Mouse (Mus musculus) embryonic facial prominence, embryonic 11.5 days (tissue): ENCODE data around the gene Bsnd. TPM values are rescaled to one million over a fixed set of nuclear protein-coding genes. Genes with fewer than 3 reads are reported as not detected.
A peak's percentile ranks its signal among the peaks of the same experiment; 100 is the strongest.

Source experiments
- ATAC-seq: fragments of 200-750 bp; cut with Nextera tagmentation; replicated peaks from 2 replicates; pipeline ENCODE4 v1.8.0; 2017; ENCODE audit warnings: low read depth; ENCODE audit not compliant: insufficient number of reproducible peaks, low FRiP score, low TSS enrichment
- DNase-seq: peaks from one replicate; pipeline ENCODE4 v3.0.0-alpha.2; 2015; ENCODE audit warnings: low spot score
- H3K27ac ChIP-seq: fragments of 300-500 bp; sonication (generic); replicated peaks from 2 replicates; pipeline ENCODE4 v1.5.1; 2014; ENCODE audit warnings: mild to moderate bottlenecking, low read depth, low read length, control low read depth
- H3K27me3 ChIP-seq: fragments of 300-500 bp; sonication (generic); 2 replicates; pipeline ENCODE4 v1.6.1; 2014; ENCODE audit warnings: mild to moderate bottlenecking, low read length, moderate library complexity, mixed read lengths; ENCODE audit not compliant: control insufficient read depth, insufficient read depth
- H3K36me3 ChIP-seq: fragments of 300-500 bp; sonication (generic); replicated peaks from 2 replicates; pipeline ENCODE4 v1.6.1; 2014; ENCODE audit warnings: low read depth, mild to moderate bottlenecking, low read length, moderate library complexity, mixed read lengths; ENCODE audit not compliant: control insufficient read depth, insufficient read depth
- H3K4me1 ChIP-seq: fragments of 300-500 bp; sonication (generic); 2 replicates; pipeline ENCODE4 v1.6.1; 2014; ENCODE audit warnings: low read length, mixed read lengths; ENCODE audit not compliant: control insufficient read depth, insufficient read depth
- H3K4me2 ChIP-seq: fragments of 300-500 bp; sonication (generic); 2 replicates; pipeline ENCODE4 v1.6.1; 2014; ENCODE audit warnings: low read depth, mild to moderate bottlenecking, control low read depth, low read length, moderate library complexity
- H3K4me3 ChIP-seq: fragments of 300-500 bp; sonication (generic); 2 replicates; pipeline ENCODE4 v1.5.1; 2014; ENCODE audit warnings: low read depth, low read length, control low read depth
- H3K9ac ChIP-seq: fragments of 300-500 bp; sonication (generic); replicated peaks from 2 replicates; pipeline ENCODE4 v1.6.1; 2014; ENCODE audit warnings: mild to moderate bottlenecking, control low read depth, low read length
- H3K9me3 ChIP-seq: fragments of 300-500 bp; sonication (generic); replicated peaks from 2 replicates; pipeline ENCODE4 v1.6.1; 2016; ENCODE audit warnings: mild to moderate bottlenecking, low read length, inconsistent platforms, mixed read lengths; ENCODE audit not compliant: control insufficient read depth
- WGBS: fragments of 180-500 bp; shearing (Covaris S2); extraction: QIAGEN DNeasy Blood & Tissue Kit; methylation state at CpG from one replicate; pipeline ENCODE4 v1.1.7; 2014; 5-methylcytosine and 5-hydroxymethylcytosine counted together
- polyA plus RNA-seq: library from polyadenylated mRNA; unstranded; fragments of >200 nt; fragmentation: Nextera tagmentation; extraction: Ambion mirVana; gene quantifications from 2 replicates; pipeline ENCODE4 v1.2.1, GENCODE M21; 2014

Bsnd gene
- polyA plus RNA-seq, 1 experiment from 2014 or later, result not detected

DNA sequence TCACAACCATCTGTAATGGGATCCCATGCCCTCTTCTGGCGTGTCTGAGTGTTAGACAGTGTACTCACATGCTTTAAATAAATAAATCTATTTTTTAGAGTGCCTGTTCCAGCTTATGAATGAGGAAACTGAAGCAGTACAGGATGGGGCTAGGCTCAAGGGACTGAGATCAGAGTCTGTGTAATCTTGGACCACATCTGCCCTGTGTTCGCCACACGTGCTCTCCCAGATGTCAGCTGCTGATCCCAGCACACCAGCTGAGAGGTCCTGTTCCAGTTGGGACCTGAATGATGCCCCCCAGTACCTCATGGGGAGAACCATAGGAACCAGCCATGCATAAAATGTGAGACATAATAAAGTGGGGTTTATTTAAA, 6.4 kb upstream of the Bsnd start:
- DNase-seq (no peak), ATAC-seq (peak; percentile 49; the same call in 1 of the 2 replicates)
- H3K9me3 ChIP-seq, result no peaks in the 10 kb centered on the region

DNA sequence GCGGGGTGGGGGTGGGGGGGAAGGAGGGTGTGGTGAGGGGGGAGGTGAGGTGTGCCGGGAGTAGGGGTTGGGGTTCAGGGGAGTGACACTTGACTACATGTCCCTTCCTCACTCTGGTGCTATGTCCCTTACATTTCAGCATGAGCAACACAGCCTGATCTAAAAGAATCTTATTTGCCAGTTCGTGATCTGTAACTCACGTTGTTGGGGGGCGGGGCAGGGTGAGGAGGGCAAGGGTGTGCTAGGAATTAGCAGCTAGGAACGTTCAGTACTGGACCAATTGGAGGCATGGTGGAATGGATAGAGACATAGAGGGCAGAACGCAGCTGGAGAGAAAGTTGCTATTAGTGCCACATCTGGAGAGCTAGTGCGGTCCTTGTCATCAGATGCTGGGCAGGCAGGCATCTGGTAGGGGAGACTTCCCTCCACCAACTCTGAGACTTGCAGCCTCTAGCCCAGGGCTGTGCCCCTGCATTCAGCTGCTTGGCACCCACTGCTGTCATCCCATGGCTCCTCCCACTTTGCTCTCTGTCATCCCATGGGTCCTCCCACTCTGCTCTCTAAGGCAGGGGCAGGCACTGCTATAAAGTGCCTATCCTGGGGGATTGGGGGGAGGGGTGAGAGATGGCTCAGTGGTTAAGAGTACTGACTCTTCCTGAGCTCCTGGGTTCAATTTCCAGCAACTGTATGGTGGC, 5.8 kb upstream of the Bsnd start:
- Histone ChIP-seq H3K36me3 (no peaks in the 10 kb centered on the region), H3K4me3 (no peak overlapping the region), H3K4me2 (no peak overlapping the region), H3K9ac (no peak overlapping the region), H3K27ac (no peak overlapping the region), H3K27me3 (no peaks in the 10 kb centered on the region), H3K4me1 (peaks cover 2% of the 10 kb centered on the region), H3K9me3 (no peaks in the 10 kb centered on the region)
- ATAC-seq (peak; percentile 21; the same call in 1 of the 2 replicates), DNase-seq (peak; percentile 32)
- 58% methylated on average over 8 of the region's 8 CpGs for WGBS

More for the DNA sequence above, 6.4 kb upstream of the Bsnd start:
- Histone ChIP-seq H3K27me3 (no peaks in the 10 kb centered on the region), H3K36me3 (no peaks in the 10 kb centered on the region), H3K9ac (no peak overlapping the region), H3K4me2 (no peak overlapping the region), H3K4me3 (no peak overlapping the region), H3K4me1 (peaks cover 2% of the 10 kb centered on the region), H3K27ac (no peak overlapping the region)
- 27% methylated on average over 3 of the region's 3 CpGs for WGBS

DNA sequence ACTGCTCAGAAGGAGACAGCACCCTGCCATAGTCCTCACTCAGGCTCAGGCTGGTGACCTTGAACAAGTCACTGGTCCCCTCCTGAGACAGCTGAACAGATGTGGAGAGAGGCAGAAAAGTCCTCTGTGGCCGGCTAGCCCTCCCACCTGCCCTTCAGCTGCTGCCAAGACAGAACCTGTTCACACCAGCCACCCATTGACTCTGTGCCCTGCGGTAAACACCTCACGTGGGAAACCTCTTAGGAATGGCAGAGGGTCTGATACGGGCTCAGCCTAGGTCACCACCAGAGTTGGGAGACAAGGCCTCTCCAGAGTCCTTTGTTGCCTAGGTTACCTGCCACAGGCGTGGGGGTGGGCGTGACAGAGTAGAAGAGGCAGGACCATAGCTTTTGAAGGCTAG, 4.8 kb upstream of the Bsnd start:
- no peaks in the 10 kb centered on the region for H3K36me3 ChIP-seq
- WGBS, result 65% methylated on average over 6 of the region's 6 CpGs
- H3K9ac ChIP-seq, result no peak overlapping the region
- no peaks in the 10 kb centered on the region for H3K27me3 ChIP-seq
- no peak overlapping the region for H3K27ac ChIP-seq
- H3K4me3 ChIP-seq, result no peak overlapping the region
- H3K4me2 ChIP-seq, result no peak overlapping the region
- no peak for ATAC-seq
- H3K4me1 ChIP-seq, result peaks cover 2% of the 10 kb centered on the region
- no peak for DNase-seq
- H3K9me3 ChIP-seq, result no peaks in the 10 kb centered on the region

DNA sequence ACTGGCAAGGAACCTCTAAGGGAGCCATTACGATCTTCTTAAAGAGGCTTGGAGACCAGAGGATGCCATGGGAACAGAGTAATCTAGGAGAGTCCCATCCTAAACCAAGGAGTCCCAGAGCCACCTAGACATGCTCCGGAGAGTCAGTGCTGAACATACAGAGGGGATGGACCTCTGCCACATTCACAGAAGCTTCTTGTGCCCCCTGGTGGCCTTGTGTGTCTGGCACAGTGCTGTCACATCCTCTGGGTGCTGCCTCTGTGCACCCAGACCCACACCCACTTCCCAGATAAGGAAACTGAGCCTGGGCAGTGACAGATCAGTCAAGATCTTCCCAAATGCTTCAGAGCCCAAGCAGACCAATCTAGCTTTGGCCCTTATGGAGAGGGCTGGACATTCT, 1.6 kb upstream of the Bsnd start:
- DNase-seq (peak; percentile 25), ATAC-seq (no peak)
- H3K9ac ChIP-seq, result no peak overlapping the region
- H3K4me2 ChIP-seq, result no peak overlapping the region
- H3K4me1 ChIP-seq, result no peaks in the 10 kb centered on the region
- H3K4me3 ChIP-seq, result no peak overlapping the region
- 91% methylated on average over 2 of the region's 2 CpGs for WGBS
- H3K9me3 ChIP-seq, result no peaks in the 10 kb centered on the region
- H3K36me3 ChIP-seq, result no peaks in the 10 kb centered on the region
- H3K27ac ChIP-seq, result no peak overlapping the region
- no peaks in the 10 kb centered on the region for H3K27me3 ChIP-seq

DNA sequence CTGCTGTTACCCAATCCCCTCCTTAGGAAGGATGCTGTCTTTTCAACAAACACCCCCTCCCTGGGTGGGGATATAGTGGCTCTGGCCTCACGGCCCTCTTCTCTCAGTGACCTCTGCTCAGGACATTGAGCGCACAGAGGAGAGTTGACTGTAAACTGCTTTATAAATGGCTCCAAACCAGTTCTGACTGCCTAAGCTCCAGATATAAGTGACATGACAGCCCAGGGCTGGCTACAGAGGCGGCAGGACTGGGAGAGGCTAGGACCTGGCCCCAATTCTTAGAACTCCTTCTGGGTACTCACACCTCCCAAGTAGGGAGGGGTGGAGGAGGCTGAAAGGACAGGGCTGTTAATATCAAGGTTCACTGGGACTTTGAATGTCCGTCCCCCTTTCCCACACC, 1.5 kb downstream of the Bsnd start:
- no peak overlapping the region for H3K4me3 ChIP-seq
- no peaks in the 10 kb centered on the region for H3K36me3 ChIP-seq
- no peak overlapping the region for H3K9ac ChIP-seq
- no peak overlapping the region for H3K4me2 ChIP-seq
- H3K27ac ChIP-seq, result no peak overlapping the region
- H3K9me3 ChIP-seq, result no peaks in the 10 kb centered on the region
- no peak for ATAC-seq
- 73% methylated on average over 4 of the region's 4 CpGs for WGBS
- H3K27me3 ChIP-seq, result no peaks in the 10 kb centered on the region
- DNase-seq, result no peak
- H3K4me1 ChIP-seq, result no peaks in the 10 kb centered on the region

DNA sequence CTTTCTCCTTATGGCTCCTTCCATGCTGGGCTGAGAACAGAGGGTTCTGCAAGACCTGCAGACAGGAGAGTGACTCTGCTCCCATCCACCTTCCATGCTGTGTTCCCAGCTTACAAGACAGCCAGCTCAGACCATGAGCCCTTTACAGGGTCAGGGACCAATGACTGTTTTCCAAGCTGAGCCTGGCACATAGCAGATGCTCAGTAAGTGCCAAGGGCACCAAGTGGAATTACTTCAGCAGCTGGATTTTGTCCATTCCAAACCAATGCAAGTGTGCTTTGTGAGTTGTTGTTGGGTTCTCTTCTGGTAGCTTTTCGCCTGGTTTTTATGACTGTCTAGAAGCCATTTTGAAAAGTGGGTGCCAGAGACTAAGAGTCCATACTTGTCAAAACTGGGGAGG, 8.3 kb downstream of the Bsnd start:
- Histone ChIP-seq H3K9me3 (no peaks in the 10 kb centered on the region), H3K36me3 (no peaks in the 10 kb centered on the region), H3K27me3 (no peaks in the 10 kb centered on the region), H3K27ac (no peak overlapping the region), H3K4me2 (no peak overlapping the region), H3K9ac (no peak overlapping the region), H3K4me3 (no peak overlapping the region), H3K4me1 (no peaks in the 10 kb centered on the region)
- ATAC-seq (no peak), DNase-seq (no peak)
- WGBS, result 85% methylated on average over 1 of the region's 1 CpGs

DNA sequence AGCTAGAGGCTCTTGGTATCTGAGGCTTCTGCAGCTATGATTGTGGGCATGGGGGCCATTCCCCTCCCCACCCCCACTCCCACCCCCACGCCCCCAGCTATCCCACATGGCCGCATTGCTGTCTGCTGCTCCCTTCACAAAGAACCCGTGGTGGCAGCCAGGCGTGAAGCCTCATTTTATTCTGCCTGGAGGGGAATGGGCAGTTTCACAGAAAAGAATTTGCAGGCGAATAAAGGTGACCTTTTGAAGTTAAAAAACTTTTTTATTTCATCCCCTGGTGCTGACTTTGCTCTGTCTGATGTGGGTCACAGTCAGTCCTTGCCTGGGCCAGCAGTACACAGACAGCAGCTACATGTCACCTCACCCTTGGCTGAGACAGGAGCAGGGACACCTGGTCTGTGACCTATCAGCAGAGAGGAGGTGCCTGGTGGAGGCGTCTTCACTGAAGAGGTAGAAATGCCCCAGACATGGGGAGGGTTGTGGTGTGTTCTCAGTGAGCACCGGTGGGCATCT, 8.8 kb downstream of the Bsnd start:
- no peaks in the 10 kb centered on the region for H3K9me3 ChIP-seq
- no peak overlapping the region for H3K4me2 ChIP-seq
- H3K9ac ChIP-seq, result no peak overlapping the region
- H3K27me3 ChIP-seq, result no peaks in the 10 kb centered on the region
- WGBS, result 44% methylated on average over 7 of the region's 7 CpGs
- H3K27ac ChIP-seq, result no peak overlapping the region
- no peak overlapping the region for H3K4me3 ChIP-seq
- no peak for DNase-seq
- ATAC-seq, result no peak
- H3K4me1 ChIP-seq, result no peaks in the 10 kb centered on the region
- H3K36me3 ChIP-seq, result no peaks in the 10 kb centered on the region

DNA sequence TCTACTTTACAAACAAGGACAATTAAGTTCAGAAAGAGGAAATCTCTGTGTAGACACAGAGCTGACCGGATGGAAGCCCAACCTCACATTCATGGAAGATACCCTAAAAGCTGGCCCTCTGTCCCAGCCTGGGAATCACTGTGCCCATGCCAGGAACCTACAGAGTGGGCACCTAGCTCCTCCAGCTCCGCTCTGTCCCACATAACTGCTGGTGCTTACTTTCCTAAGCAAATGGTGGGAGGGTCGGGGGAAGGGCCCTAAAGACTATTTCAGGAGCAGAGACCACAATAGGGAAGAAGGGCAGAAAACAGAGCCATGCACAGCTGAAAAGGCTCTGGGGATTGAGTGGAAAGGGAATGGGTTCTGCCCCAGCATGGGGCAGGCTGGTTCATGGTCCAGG, 11.5 kb downstream of the Bsnd start:
- no peaks in the 10 kb centered on the region for H3K9me3 ChIP-seq
- 75% methylated on average over 3 of the region's 3 CpGs for WGBS
- no peak overlapping the region for H3K4me3 ChIP-seq
- no peak overlapping the region for H3K27ac ChIP-seq
- no peak overlapping the region for H3K4me2 ChIP-seq
- no peaks in the 10 kb centered on the region for H3K36me3 ChIP-seq
- DNase-seq (no peak), ATAC-seq (no peak)
- no peaks in the 10 kb centered on the region for H3K27me3 ChIP-seq
- no peaks in the 10 kb centered on the region for H3K4me1 ChIP-seq
- no peak overlapping the region for H3K9ac ChIP-seq
